Mouse (Mus musculus) heart, adult 2 months (tissue): ENCODE measurements at regions not wholly inside any gene's neighbourhood (a gene's known extent, or its start where the extent isn't known, plus 50 kb on each side); places are given as distances from the start of the nearest gene placed in this dataset.
A peak's percentile ranks its signal among the peaks of the same experiment; 100 is the strongest.

ENCODE experiments used
- DNase-seq, 2 experiments: peaks; one replicate each; pipeline ENCODE4 v3.0.0; 2021
- H3K27ac ChIP-seq: fragments of 200-600 bp; 2 replicates; pipeline ENCODE4 v1.8.1; 2022
- H3K27me3 ChIP-seq: fragments of 200-500 bp; 2 replicates; pipeline ENCODE4 v1.6.1; 2012; ENCODE audit warnings: mild to moderate bottlenecking, low read length, inconsistent platforms, mixed read lengths; ENCODE audit not compliant: control insufficient read depth, insufficient read depth
- H3K36me3 ChIP-seq: fragments of 200-500 bp; 2 replicates; pipeline ENCODE4 v1.6.1; 2012; ENCODE audit warnings: low read length, inconsistent platforms; ENCODE audit not compliant: control insufficient read depth, insufficient read depth
- H3K4me1 ChIP-seq: fragments of 200-500 bp; 2 replicates; pipeline ENCODE4 v1.6.1; 2011; ENCODE audit warnings: low read length; ENCODE audit not compliant: control insufficient read depth, insufficient read depth
- H3K4me3 ChIP-seq: fragments of 200-600 bp; 2 replicates; pipeline ENCODE4 v1.8.1; 2022
- H3K79me2 ChIP-seq: fragments of 200-500 bp; replicated peaks from 2 replicates; pipeline ENCODE4 v1.6.1; 2012; ENCODE audit warnings: mild to moderate bottlenecking, inconsistent platforms, low read length, moderate library complexity, mixed read lengths; ENCODE audit not compliant: control insufficient read depth, insufficient read depth
- H3K9ac ChIP-seq: fragments of 200-500 bp; 2 replicates; pipeline ENCODE4 v1.6.1; 2012; ENCODE audit warnings: low read depth, mild to moderate bottlenecking, control low read depth, inconsistent platforms, low read length, mixed read lengths
- CTCF ChIP-seq: fragments of 200-600 bp; IDR thresholded peaks from 2 replicates; pipeline ENCODE4 v1.8.1; 2022; ENCODE audit warnings: antibody characterized with exemption, mild to moderate bottlenecking, moderate library complexity
- EP300 ChIP-seq: fragments of 200-500 bp; IDR thresholded peaks from 2 replicates; pipeline ENCODE4 v1.6.1; 2011; ENCODE audit warnings: low read depth, low read length, control low read depth; ENCODE audit not compliant: insufficient read depth
- POLR2A ChIP-seq: fragments of 200-500 bp; IDR thresholded peaks from 2 replicates; pipeline ENCODE4 v1.6.1; 2011; ENCODE audit warnings: mild to moderate bottlenecking, low read depth, low read length, control low read depth; ENCODE audit not compliant: insufficient read depth
- WGBS: fragments of 180-500 bp; shearing (Covaris S2); methylation state at CpG from one replicate; pipeline ENCODE4 v1.1.7; 2018; 5-methylcytosine and 5-hydroxymethylcytosine counted together
- intact Hi-C: fragments of 180-260 bp; cut with DNase I; formaldehyde crosslinking; loops from one replicate; pipeline ENCODE4 v1.15.1; 2025

DNA sequence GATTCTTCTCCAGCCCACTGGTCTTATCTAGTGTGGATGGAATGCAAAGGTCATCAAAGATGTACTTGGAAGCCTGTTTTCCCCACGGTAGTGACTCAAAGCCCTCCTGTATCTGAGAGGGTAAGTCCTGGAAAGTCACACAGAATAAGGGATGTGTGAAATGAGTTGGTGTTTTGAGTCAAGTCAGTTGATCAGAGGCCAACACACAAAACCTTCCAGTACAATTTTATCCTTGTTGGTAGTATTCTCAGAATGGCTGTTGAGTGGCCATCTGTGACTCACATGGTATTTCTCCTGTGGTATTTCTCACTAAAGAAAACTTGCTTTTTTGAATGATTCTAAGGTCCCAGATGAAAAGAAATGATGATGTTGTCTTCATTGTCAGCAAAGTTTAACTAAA lies 384.8 kb upstream of the Jag1 start:
- DNase-seq = no peak
- Histone ChIP-seq H3K4me1 (no peaks in the 10 kb centered on the region), H3K36me3 (no peaks in the 10 kb centered on the region), H3K9ac (no peak overlapping the region), H3K27me3 (no peaks in the 10 kb centered on the region), H3K4me3 (no peak overlapping the region), H3K79me2 (no peaks in the 10 kb centered on the region), H3K27ac (no peak overlapping the region)
- intact Hi-C loops = no loop called here
- 18% methylated on average over 1 of the region's 1 CpGs for WGBS
- no peak for TF ChIP-seq EP300
- TF ChIP-seq POLR2A = no peak
- TF ChIP-seq CTCF = no peak

DNA sequence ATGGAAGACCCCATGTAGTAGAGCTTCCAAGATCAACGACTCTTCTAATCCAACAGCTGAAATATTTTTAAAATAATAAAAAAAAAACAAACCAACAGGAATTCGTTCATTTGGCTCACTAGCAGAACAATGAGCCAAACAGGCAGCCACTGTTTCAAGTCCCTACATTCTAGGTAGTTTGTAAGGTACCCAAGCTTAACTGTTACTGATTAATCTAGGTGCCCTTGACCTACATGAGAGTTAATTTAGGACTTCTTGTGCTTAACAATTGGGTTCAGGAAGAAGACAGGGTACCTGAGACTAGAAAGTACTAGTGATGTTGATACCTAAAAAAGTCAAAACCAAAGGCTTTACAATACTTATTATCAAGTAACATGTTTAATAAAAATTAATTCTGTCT lies 381.2 kb upstream of the Jag1 start:
- TF ChIP-seq CTCF = no peak
- H3K27me3 ChIP-seq = no peaks in the 10 kb centered on the region
- no peaks in the 10 kb centered on the region for H3K79me2 ChIP-seq
- DNase-seq = no peak
- no peak overlapping the region for H3K27ac ChIP-seq
- 77% methylated on average over 2 of the region's 2 CpGs for WGBS
- intact Hi-C loops = no loop called here
- H3K36me3 ChIP-seq = no peaks in the 10 kb centered on the region
- H3K4me1 ChIP-seq = no peaks in the 10 kb centered on the region
- no peak overlapping the region for H3K4me3 ChIP-seq
- H3K9ac ChIP-seq = no peak overlapping the region

DNA sequence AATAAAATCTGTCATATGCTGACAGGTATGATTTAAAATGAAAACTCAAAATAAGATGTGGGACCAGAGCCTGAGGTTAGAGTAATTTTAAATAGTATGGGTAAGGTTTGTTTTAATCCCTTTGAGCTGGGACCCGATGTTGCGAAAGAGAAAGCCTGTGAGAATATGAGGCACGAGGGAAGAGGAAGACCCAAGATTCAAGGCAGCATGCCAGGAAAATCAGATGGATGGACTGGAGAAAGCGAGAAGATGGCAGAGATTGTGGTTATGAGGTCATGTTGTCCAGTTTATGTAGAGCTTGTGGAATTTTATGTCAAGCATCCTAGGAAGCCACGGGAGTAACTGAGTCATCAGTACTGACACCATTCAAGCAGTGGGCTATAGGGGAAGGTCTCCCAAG lies 377.2 kb upstream of the Jag1 start:
- H3K79me2 ChIP-seq = no peaks in the 10 kb centered on the region
- intact Hi-C loops = no loop called here
- DNase-seq = no peak
- TF ChIP-seq POLR2A (no peak), CTCF (no peak), EP300 (no peak)
- no peaks in the 10 kb centered on the region for H3K4me1 ChIP-seq
- H3K9ac ChIP-seq = no peak overlapping the region
- H3K27ac ChIP-seq = no peak overlapping the region
- WGBS = 66% methylated on average over 5 of the region's 5 CpGs
- H3K36me3 ChIP-seq = no peaks in the 10 kb centered on the region
- no peaks in the 10 kb centered on the region for H3K27me3 ChIP-seq
- no peak overlapping the region for H3K4me3 ChIP-seq

DNA sequence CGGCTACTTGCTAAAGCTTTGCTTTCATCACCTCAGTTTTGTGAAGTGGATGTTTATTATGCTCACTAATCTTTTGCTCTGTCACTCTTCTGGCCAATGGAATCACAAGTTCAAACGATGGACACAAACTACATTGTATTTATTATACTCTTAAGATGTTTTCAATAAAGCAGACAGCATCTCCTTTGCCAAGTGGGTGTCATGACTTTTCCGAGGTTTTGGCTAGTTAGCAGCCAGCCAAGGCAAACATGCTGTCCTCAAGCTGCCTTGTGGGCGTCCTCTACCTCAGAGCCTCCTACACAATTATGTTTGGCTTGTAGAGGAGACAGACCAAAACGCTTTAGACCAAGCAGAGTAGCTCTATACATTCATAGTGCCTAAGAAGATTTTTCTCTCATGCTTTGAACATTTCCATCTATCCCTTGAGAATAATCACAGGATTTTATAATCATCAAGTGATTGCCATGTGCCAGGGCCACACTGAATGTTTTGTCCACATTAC lies 372.8 kb upstream of the Jag1 start:
- TF ChIP-seq EP300 (no peak), POLR2A (no peak), CTCF (no peak)
- Histone ChIP-seq H3K4me1 (no peaks in the 10 kb centered on the region), H3K27me3 (no peaks in the 10 kb centered on the region), H3K9ac (no peak overlapping the region), H3K27ac (no peak overlapping the region), H3K79me2 (no peaks in the 10 kb centered on the region), H3K36me3 (no peaks in the 10 kb centered on the region), H3K4me3 (no peak overlapping the region)
- intact Hi-C loops = no loop called here
- peak in 1 of 2 experiments; percentile 4 for DNase-seq
- WGBS = 44% methylated on average over 5 of the region's 5 CpGs

DNA sequence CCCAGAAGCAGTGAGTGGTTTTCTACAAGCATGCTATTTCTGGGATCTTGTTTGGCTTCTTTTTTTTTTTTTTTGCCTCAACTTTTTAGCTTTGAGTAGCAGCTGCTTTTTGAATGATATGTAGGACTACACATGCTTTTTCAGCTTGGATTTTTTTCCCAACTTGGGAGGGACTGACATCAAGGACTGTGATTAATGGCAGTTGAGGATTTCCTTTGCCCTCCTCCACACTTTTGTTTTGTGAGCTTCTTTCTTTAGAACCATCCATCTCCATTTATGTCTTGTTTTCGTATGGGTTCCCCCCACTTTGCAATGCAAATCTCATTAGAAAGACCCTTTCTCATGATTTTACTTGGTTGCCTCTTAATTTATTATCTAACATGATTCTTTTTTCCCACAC lies 352.3 kb upstream of the Jag1 start:
- H3K27me3 ChIP-seq = no peaks in the 10 kb centered on the region
- no peak overlapping the region for H3K4me3 ChIP-seq
- no peak overlapping the region for H3K9ac ChIP-seq
- no peaks in the 10 kb centered on the region for H3K4me1 ChIP-seq
- WGBS = 55% methylated on average over 1 of the region's 1 CpGs
- H3K79me2 ChIP-seq = no peaks in the 10 kb centered on the region
- no peak for TF ChIP-seq CTCF
- TF ChIP-seq EP300 = no peak
- no peak for TF ChIP-seq POLR2A
- H3K36me3 ChIP-seq = no peaks in the 10 kb centered on the region
- DNase-seq = no peak
- intact Hi-C loops = no loop called here
- H3K27ac ChIP-seq = no peak overlapping the region

DNA sequence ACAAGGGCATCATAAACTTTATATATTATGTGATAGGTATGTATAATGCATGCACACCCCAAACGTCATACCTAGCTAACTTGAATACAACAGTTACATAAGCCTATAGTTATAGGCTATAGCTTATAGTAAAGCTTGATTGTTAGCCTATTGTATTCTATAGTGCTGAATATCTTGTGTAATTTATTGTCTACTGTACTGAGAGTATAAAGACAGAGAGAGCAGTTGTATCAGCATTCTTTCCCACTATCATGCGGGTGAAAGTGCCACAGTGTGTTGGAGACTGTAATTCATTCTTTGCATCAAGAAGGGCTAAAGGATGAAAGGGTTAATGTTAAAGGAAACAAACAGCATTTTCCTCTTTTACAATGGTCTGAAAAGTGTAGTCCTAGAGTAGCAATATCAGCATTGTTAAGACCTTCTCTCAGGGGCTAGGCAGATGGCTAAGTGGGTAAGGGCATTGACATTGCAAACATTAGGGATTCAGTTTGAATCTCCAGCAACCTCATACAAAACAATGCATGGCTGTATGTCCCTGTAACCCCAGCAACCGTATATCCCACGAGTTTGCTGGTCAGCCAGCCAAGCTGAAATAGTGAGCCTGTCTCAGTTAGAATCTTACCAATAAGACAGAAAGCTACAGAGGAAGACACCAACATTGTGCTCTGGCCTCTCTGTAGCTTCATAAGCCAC lies 340.8 kb upstream of the Jag1 start:
- TF ChIP-seq CTCF = no peak
- no peak for TF ChIP-seq POLR2A
- TF ChIP-seq EP300 = no peak
- Histone ChIP-seq H3K4me3 (no peak overlapping the region), H3K79me2 (no peaks in the 10 kb centered on the region), H3K9ac (no peak overlapping the region), H3K4me1 (no peaks in the 10 kb centered on the region), H3K36me3 (no peaks in the 10 kb centered on the region), H3K27me3 (no peaks in the 10 kb centered on the region), H3K27ac (no peak overlapping the region)
- intact Hi-C loops = loop anchor here (10.0 kb wide), 1 partner anchor 872 kb away; no protein-coding TSS in a partner anchor
- WGBS = 67% methylated on average over 4 of the region's 4 CpGs
- no peak for DNase-seq
